Mouse (Mus musculus) heart, postnatal 0 days (tissue): Measurements from ENCODE around the gene Man2a1. TPM values are rescaled to one million over a fixed set of nuclear protein-coding genes. Genes with fewer than 3 reads are reported as not detected.

Experiments
- ATAC-seq: fragments of 200-750 bp; cut with Nextera tagmentation; 2 replicates; pipeline ENCODE4 v1.8.0; 2017; ENCODE audit warnings: low read depth, moderate number of reproducible peaks, moderate library complexity; ENCODE audit not compliant: insufficient read depth
- DNase-seq: peaks from one replicate; pipeline ENCODE4 v3.0.0-alpha.2; 2016; ENCODE audit warnings: low spot score
- H3K27ac ChIP-seq: fragments of 300-500 bp; sonication (generic); 2 replicates; pipeline ENCODE4 v1.5.1; 2014; ENCODE audit warnings: low read depth, mild to moderate bottlenecking
- H3K27me3 ChIP-seq: fragments of 300-500 bp; sonication (generic); 2 replicates; pipeline ENCODE4 v1.6.1; 2014; ENCODE audit warnings: low read length, mixed read lengths; ENCODE audit not compliant: control insufficient read depth, insufficient read depth
- H3K36me3 ChIP-seq: fragments of 300-500 bp; sonication (generic); replicated peaks from 2 replicates; pipeline ENCODE4 v1.6.1; 2014; ENCODE audit warnings: low read length, mixed read lengths; ENCODE audit not compliant: control insufficient read depth, insufficient read depth
- H3K4me1 ChIP-seq: fragments of 300-500 bp; sonication (generic); 2 replicates; pipeline ENCODE4 v1.6.1; 2014; ENCODE audit warnings: antibody characterized with exemption; ENCODE audit not compliant: control insufficient read depth, insufficient read depth
- H3K4me2 ChIP-seq: fragments of 300-500 bp; sonication (generic); 2 replicates; pipeline ENCODE4 v1.6.1; 2014; ENCODE audit warnings: low read depth, mild to moderate bottlenecking, low read length, moderate library complexity
- H3K4me3 ChIP-seq: fragments of 300-500 bp; sonication (generic); 2 replicates; pipeline ENCODE4 v1.5.1; 2014; ENCODE audit warnings: low read depth, low read length
- H3K9ac ChIP-seq: fragments of 300-500 bp; sonication (generic); replicated peaks from 2 replicates; pipeline ENCODE4 v1.6.1; 2014; ENCODE audit warnings: low read depth, low read length, mixed read lengths
- H3K9me3 ChIP-seq: fragments of 300-500 bp; sonication (generic); replicated peaks from 2 replicates; pipeline ENCODE4 v1.6.1; 2016; ENCODE audit warnings: low read length; ENCODE audit not compliant: control insufficient read depth
- CTCF ChIP-seq: IDR thresholded peaks from 2 replicates; pipeline ENCODE4 v1.5.1; 2016; ENCODE audit warnings: antibody characterized with exemption, control low read depth, low read depth
- EP300 ChIP-seq: IDR thresholded peaks from 2 replicates; pipeline ENCODE4 v1.6.1; 2016; ENCODE audit warnings: antibody characterized with exemption, low read depth
- WGBS: fragments of 180-500 bp; shearing (Covaris S2); extraction: QIAGEN DNeasy Blood & Tissue Kit; methylation state at CpG from one replicate; pipeline ENCODE4 v1.1.7; 2014; 5-methylcytosine and 5-hydroxymethylcytosine counted together
- polyA plus RNA-seq: library from polyadenylated mRNA; unstranded; fragments of >200 nt; fragmentation: Nextera tagmentation; extraction: Ambion mirVana; gene quantifications from 2 replicates; pipeline ENCODE4 v1.2.1, GENCODE M21; 2015
- total RNA-seq: library from RNA; depleted of rRNA; stranded (reverse); fragments of >200 nt; gene quantifications from 2 replicates; pipeline ENCODE4 v1.2.3, GENCODE M21; 2014; ENCODE audit warnings: low replicate concordance

Gene Man2a1
- total and polyA plus RNA-seq, 2 experiments from 2014 or later = 2.7 to 14.4 TPM

DNA sequence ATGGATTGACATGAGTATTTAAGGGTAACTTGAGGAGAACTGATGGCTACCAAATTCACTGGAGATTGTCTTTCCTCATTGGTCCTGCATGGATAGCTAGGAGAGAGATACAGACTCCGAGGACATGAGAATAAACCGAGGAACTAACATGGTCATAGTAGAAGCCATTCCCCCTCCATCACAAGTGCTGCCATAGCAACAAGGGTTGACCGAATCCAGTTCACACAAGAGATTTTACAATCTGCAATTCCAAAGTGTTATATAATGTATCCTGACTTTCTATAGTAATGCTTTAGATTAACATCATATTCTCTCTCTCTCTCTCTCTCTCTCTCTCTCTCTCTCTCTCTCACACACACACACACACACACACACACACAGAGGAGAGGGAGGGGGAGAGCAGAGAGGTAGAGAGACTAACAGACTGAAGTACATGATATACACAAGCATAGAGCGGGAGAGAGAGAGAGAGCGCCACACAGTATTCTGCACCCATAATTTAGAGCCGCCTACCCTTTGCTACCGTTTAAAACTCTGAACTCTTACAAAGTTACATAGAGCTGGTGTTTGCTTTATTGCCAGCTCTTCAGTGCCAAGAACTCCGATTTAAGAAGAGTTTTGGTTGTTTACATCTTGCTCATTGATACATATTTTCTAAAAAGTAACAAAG lies 37.5 kb downstream of the Man2a1 start:
- DNase-seq (no peak), ATAC-seq (no peak)
- WGBS = 89% methylated on average over 8 of the region's 8 CpGs
- Histone ChIP-seq H3K4me2 (no peak overlapping the region), H3K27ac (no peak overlapping the region), H3K9ac (no peak overlapping the region), H3K4me3 (no peak overlapping the region), H3K36me3 (peaks cover 26% of the 10 kb centered on the region), H3K4me1 (0 out of 2 replicates have a peak, but pooled peaks cover 6% of the 10 kb centered on the region), H3K27me3 (0 out of 2 replicates have a peak, but pooled peaks cover 7% of the 10 kb centered on the region), H3K9me3 (no peaks in the 10 kb centered on the region)
- TF ChIP-seq EP300 (no peak), CTCF (no peak)

GRCm38 (mm10) chr17:64641376-64641775 lies 40.8 kb downstream of the Man2a1 start:
- Histone ChIP-seq H3K36me3 (peaks cover 24% of the 10 kb centered on the region), H3K9me3 (no peaks in the 10 kb centered on the region), H3K4me3 (no peak overlapping the region), H3K4me1 (0 out of 2 replicates have a peak, but pooled peaks cover 6% of the 10 kb centered on the region), H3K9ac (no peak overlapping the region), H3K27me3 (peaks cover 20% of the 10 kb centered on the region; the same call in 1 of the 2 replicates), H3K4me2 (no peak overlapping the region), H3K27ac (no peak overlapping the region)
- ATAC-seq (no peak), DNase-seq (no peak)
- 89% methylated on average over 3 of the region's 3 CpGs for WGBS
- no peak for TF ChIP-seq EP300
- TF ChIP-seq CTCF = no peak

- no peak overlapping the region for H3K27ac ChIP-seq
- DNase-seq (peak; percentile 37), ATAC-seq (peak; percentile 51)
- H3K27me3 ChIP-seq = peaks cover 26% of the 10 kb centered on the region
- 0 out of 2 replicates have a peak, but pooled peaks cover 6% of the 10 kb centered on the region for H3K4me1 ChIP-seq
- no peak overlapping the region for H3K4me3 ChIP-seq
- WGBS = 27% methylated on average over 7 of the region's 7 CpGs
- TF ChIP-seq EP300 (no peak), CTCF (no peak)
- no peak overlapping the region for H3K4me2 ChIP-seq
- H3K9me3 ChIP-seq = no peaks in the 10 kb centered on the region
- no peak overlapping the region for H3K9ac ChIP-seq
- H3K36me3 ChIP-seq = peaks cover 19% of the 10 kb centered on the region
Measured at GRCm38 (mm10) chr17:64643644-64644043, 43.1 kb downstream of the Man2a1 start.

DNA sequence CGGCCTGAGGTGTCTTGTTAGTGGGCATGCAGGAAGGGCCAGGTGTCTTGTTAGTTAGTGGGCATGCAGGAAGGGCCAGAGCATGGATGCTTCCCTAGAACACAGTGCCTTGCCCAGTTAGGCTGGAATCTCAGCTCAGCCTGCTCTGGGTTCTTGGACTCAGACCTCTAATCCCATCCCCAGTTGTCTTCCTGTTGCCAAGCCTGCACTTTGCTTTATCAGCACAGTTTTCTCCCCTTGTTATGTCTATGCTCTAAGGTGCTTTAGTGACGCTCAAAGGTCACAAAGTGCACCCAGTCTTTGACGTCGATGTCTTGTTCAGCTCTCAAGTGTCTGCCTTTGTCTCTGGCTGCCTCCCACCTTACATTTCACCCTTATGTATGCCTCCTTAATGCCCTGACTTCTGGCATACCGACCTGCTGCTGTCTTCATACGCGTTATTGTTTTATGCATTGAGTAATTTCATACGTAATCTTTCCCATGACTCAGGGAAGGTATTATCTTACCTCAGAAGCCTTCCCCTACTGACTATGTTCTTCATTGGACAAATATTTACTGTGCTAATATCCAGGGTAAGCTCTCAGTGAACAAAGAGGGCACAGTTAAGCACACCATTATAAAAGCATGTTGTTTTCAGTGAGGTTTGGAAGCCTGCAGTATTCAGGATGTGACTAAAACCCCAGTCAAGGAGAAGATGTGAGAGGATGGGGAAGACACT lies 44.5 kb downstream of the Man2a1 start:
- no peak overlapping the region for H3K4me3 ChIP-seq
- no peaks in the 10 kb centered on the region for H3K9me3 ChIP-seq
- H3K27ac ChIP-seq = no peak overlapping the region
- DNase-seq (no peak), ATAC-seq (no peak)
- H3K4me1 ChIP-seq = 0 out of 2 replicates have a peak, but pooled peaks cover 6% of the 10 kb centered on the region
- no peak for TF ChIP-seq CTCF
- no peak for TF ChIP-seq EP300
- peaks cover 12% of the 10 kb centered on the region; the same call in 1 of the 2 replicates for H3K36me3 ChIP-seq
- no peak overlapping the region for H3K9ac ChIP-seq
- no peak overlapping the region for H3K4me2 ChIP-seq
- peaks cover 36% of the 10 kb centered on the region for H3K27me3 ChIP-seq
- WGBS = 78% methylated on average over 8 of the region's 8 CpGs

DNA sequence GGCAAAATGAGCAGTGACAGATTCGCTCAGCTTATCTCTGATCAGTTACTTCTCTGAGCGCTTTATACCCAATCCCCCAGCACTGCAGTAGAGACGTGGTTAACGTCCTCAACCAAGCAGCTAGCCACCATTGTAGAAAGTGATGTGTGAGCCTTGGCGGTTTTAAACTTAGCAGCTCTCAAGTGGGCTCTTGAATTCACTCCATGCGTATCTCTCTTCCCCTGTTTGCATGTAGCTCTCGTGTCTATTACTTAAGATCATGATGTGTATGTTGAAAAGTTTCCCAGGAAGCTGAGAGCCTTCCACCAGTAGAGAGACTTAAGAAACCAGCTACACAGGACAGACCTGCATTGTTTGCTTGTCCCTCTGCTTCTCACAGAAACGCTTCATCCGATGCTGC lies 46.9 kb downstream of the Man2a1 start:
- Histone ChIP-seq H3K4me1 (no peaks in the 10 kb centered on the region), H3K4me2 (no peak overlapping the region), H3K9me3 (peaks cover 3% of the 10 kb centered on the region), H3K36me3 (peaks cover 30% of the 10 kb centered on the region), H3K9ac (no peak overlapping the region), H3K4me3 (no peak overlapping the region), H3K27me3 (peaks cover 30% of the 10 kb centered on the region), H3K27ac (no peak overlapping the region)
- TF ChIP-seq CTCF (no peak), EP300 (no peak)
- ATAC-seq (no peak), DNase-seq (peak; percentile 27)
- WGBS = 34% methylated on average over 9 of the region's 9 CpGs
